Mouse (Mus musculus) forebrain, embryonic 15.5 days (tissue): ENCODE data around the gene Grm3. TPM values are rescaled to one million over a fixed set of nuclear protein-coding genes. Genes with fewer than 3 reads are reported as not detected.
A peak's percentile ranks its signal among the peaks of the same experiment; 100 is the strongest.

Source experiments
- ATAC-seq: fragments of 200-750 bp; cut with Nextera tagmentation; replicated peaks from 2 replicates; pipeline ENCODE4 v1.8.0; 2017; ENCODE audit warnings: mild to moderate bottlenecking, moderate TSS enrichment, moderate library complexity
- H3K27ac ChIP-seq: fragments of 300-500 bp; sonication (generic); replicated peaks from 2 replicates; pipeline ENCODE4 v1.5.1; 2015; ENCODE audit warnings: mild to moderate bottlenecking, inconsistent platforms
- H3K27me3 ChIP-seq: fragments of 300-500 bp; sonication (generic); 2 replicates; pipeline ENCODE4 v1.6.1; 2015; ENCODE audit warnings: inconsistent platforms
- H3K36me3 ChIP-seq: fragments of 300-500 bp; sonication (generic); 2 replicates; pipeline ENCODE4 v1.6.1; 2015; ENCODE audit warnings: mild to moderate bottlenecking, inconsistent platforms
- H3K4me1 ChIP-seq: fragments of 300-500 bp; sonication (generic); 2 replicates; pipeline ENCODE4 v1.6.1; 2015; ENCODE audit warnings: inconsistent platforms
- H3K4me2 ChIP-seq: fragments of 300-500 bp; sonication (generic); replicated peaks from 2 replicates; pipeline ENCODE4 v1.6.1; 2015; ENCODE audit warnings: mild to moderate bottlenecking, inconsistent platforms
- H3K4me3 ChIP-seq: fragments of 300-500 bp; sonication (generic); 2 replicates; pipeline ENCODE4 v1.5.1; 2015; ENCODE audit warnings: mild to moderate bottlenecking, inconsistent platforms
- H3K9ac ChIP-seq: fragments of 300-500 bp; sonication (generic); replicated peaks from 2 replicates; pipeline ENCODE4 v1.6.1; 2015; ENCODE audit warnings: mild to moderate bottlenecking, inconsistent platforms
- H3K9me3 ChIP-seq: fragments of 300-500 bp; sonication (generic); 2 replicates; pipeline ENCODE4 v1.6.1; 2016; ENCODE audit warnings: inconsistent platforms
- WGBS: fragments of 180-500 bp; shearing (Covaris S2); methylation state at CpG from one replicate; pipeline ENCODE4 v1.1.7; 2015; ENCODE audit warnings: mixed read lengths; 5-methylcytosine and 5-hydroxymethylcytosine counted together
- polyA plus RNA-seq: library from polyadenylated mRNA; unstranded; fragments of >200 nt; fragmentation: Nextera tagmentation; extraction: Ambion mirVana; gene quantifications from 2 replicates; pipeline ENCODE4 v1.2.1, GENCODE M21; 2015

Gene Grm3
- polyA plus RNA-seq, 1 experiment from 2014 or later, result 19.2 TPM

- H3K36me3 ChIP-seq, result no peaks in the 10 kb centered on the region
- no peak overlapping the region for H3K9ac ChIP-seq
- peaks cover 12% of the 10 kb centered on the region for H3K4me1 ChIP-seq
- H3K4me3 ChIP-seq, result no peak overlapping the region
- H3K27me3 ChIP-seq, result no peaks in the 10 kb centered on the region
- WGBS, result 92% methylated on average over 3 of the region's 3 CpGs
- no peaks in the 10 kb centered on the region for H3K9me3 ChIP-seq
- no peak overlapping the region for H3K27ac ChIP-seq
- no peak overlapping the region for H3K4me2 ChIP-seq
- no peak for ATAC-seq
Measured at GRCm38 (mm10) chr5:9621417-9622067, 103.4 kb downstream of the Grm3 start.

- H3K27ac ChIP-seq, result no peak overlapping the region
- H3K4me2 ChIP-seq, result no peak overlapping the region
- ATAC-seq, result no peak
- no peak overlapping the region for H3K9ac ChIP-seq
- H3K4me3 ChIP-seq, result no peak overlapping the region
- no peaks in the 10 kb centered on the region for H3K36me3 ChIP-seq
- H3K27me3 ChIP-seq, result no peaks in the 10 kb centered on the region
- H3K4me1 ChIP-seq, result no peaks in the 10 kb centered on the region
- no peaks in the 10 kb centered on the region for H3K9me3 ChIP-seq
- WGBS, result 86% methylated on average over 2 of the region's 2 CpGs
Measured at GRCm38 (mm10) chr5:9579021-9579420, 145.9 kb downstream of the Grm3 start.

DNA sequence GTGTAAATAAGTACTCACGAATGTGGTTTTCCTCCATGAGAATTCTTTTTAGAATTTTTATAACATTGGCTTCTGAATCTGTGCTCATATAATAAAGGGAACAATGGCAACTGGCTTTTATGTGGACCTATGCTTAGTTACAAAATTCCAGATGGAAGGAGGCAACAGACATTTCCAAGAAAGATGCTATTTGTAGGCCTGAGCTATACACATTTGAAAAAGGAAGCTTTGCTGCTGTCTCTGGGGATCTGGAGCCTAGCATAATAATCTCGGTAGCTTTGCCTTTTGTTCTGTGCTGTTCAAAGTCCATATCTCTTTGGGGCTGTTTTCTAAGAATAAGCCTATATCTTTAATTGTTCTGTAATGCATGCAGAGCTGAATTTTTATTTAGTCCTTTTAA is 146.4 kb downstream of the Grm3 start:
- Histone ChIP-seq H3K4me1 (no peaks in the 10 kb centered on the region), H3K9ac (no peak overlapping the region), H3K27ac (no peak overlapping the region), H3K4me2 (no peak overlapping the region), H3K4me3 (no peak overlapping the region), H3K36me3 (no peaks in the 10 kb centered on the region), H3K27me3 (no peaks in the 10 kb centered on the region), H3K9me3 (no peaks in the 10 kb centered on the region)
- WGBS, result 80% methylated on average over 2 of the region's 2 CpGs
- ATAC-seq, result no peak

GRCm38 (mm10) chr5:9570946-9571345 is 154.0 kb downstream of the Grm3 start:
- 54% methylated on average over 6 of the region's 6 CpGs for WGBS
- no peak overlapping the region for H3K9ac ChIP-seq
- ATAC-seq, result peak; percentile 69
- no peaks in the 10 kb centered on the region for H3K36me3 ChIP-seq
- no peak overlapping the region for H3K4me2 ChIP-seq
- H3K9me3 ChIP-seq, result no peaks in the 10 kb centered on the region
- no peak overlapping the region for H3K4me3 ChIP-seq
- H3K27me3 ChIP-seq, result no peaks in the 10 kb centered on the region
- no peaks in the 10 kb centered on the region for H3K4me1 ChIP-seq
- H3K27ac ChIP-seq, result no peak overlapping the region

- no peak overlapping the region for H3K27ac ChIP-seq
- H3K4me1 ChIP-seq, result no peaks in the 10 kb centered on the region
- WGBS, result 34% methylated on average over 3 of the region's 3 CpGs
- H3K36me3 ChIP-seq, result no peaks in the 10 kb centered on the region
- H3K9me3 ChIP-seq, result no peaks in the 10 kb centered on the region
- ATAC-seq, result peak; percentile 67
- no peak overlapping the region for H3K4me2 ChIP-seq
- no peaks in the 10 kb centered on the region for H3K27me3 ChIP-seq
- no peak overlapping the region for H3K9ac ChIP-seq
- H3K4me3 ChIP-seq, result no peak overlapping the region
Measured at GRCm38 (mm10) chr5:9557706-9558105, 167.3 kb downstream of the Grm3 start.

DNA sequence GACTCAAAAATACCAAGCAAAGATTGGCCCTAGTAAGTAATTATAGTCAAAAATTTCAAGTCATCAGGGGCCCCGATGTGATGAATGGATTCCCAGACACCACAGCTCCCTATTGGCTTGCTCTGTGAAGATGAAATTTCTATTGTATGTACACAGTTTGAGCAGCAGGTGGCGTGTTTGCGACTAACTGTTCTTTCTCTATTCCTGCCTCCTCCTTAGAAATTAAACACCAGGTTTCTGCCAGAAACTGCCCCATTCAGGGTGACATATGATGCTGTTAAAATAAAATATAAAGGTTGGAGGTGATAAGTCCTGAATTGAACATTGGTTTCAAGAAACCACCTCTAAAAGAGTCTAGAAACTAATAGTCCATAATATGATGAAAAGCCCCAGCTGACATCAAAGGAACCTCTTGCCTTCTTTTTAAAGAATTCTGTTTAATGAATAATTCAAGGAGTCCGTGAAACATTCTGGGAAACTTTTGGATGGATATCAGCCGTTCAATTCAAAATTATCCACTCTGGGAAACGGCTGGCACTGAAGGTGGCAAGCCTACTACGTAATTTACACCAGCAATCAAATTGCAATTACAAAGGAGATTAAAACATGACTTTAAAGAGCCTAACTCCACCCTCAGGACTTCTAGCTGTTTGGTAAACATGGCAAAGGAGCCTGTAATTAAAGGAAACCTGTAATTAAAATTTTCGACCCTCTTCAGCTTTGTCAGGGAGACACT is 184.0 kb downstream of the Grm3 start:
- Histone ChIP-seq H3K36me3 (no peaks in the 10 kb centered on the region), H3K4me1 (peaks cover 6% of the 10 kb centered on the region; the same call in 1 of the 2 replicates), H3K4me3 (no peak overlapping the region), H3K9ac (no peak overlapping the region), H3K4me2 (no peak overlapping the region), H3K9me3 (no peaks in the 10 kb centered on the region), H3K27me3 (no peaks in the 10 kb centered on the region), H3K27ac (no peak overlapping the region)
- 8% methylated on average over 8 of the region's 8 CpGs for WGBS
- peak; percentile 81 for ATAC-seq

DNA sequence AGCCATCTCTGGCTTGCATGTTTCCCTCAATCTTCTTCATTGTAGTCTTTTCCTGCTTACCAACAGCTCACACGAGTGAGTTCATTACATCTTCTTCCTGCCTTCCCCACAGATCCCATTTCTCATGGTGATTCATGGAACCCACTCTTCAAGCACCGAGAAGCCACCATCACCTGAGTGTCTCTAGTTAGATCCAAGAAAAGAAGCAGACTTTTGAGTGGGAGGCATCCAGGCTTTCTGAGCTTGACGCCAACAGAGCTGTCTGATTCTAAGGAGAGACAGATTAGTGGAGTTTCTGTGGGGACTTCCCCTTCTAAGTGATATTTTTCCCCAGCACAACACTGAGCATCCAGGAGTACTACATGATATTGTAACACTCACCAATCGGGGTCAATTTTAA is 199.5 kb downstream of the Grm3 start:
- no peak overlapping the region for H3K9ac ChIP-seq
- no peaks in the 10 kb centered on the region for H3K9me3 ChIP-seq
- WGBS, result 89% methylated on average over 4 of the region's 4 CpGs
- no peak for ATAC-seq
- no peak overlapping the region for H3K4me2 ChIP-seq
- no peak overlapping the region for H3K27ac ChIP-seq
- no peaks in the 10 kb centered on the region for H3K27me3 ChIP-seq
- H3K36me3 ChIP-seq, result no peaks in the 10 kb centered on the region
- H3K4me3 ChIP-seq, result no peak overlapping the region
- no peaks in the 10 kb centered on the region for H3K4me1 ChIP-seq

DNA sequence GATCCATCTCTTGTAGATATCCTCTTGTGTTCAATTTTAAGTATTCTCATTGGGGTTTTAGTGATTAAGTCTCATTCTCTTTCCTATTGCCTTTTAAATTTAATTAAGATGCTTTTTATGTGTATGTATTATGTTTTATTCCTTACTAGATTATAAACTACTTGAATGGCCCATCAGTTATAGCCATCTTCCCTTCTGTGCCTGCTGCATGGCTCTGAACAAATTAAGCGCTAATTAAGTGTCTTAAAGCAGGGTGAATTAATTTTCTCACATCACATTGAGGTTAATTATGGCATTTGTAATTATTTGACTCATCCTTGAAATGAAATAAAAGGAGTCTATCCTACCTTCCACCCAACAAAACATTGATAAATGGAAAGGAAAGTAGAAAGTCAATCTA is 213.9 kb downstream of the Grm3 start:
- 98% methylated on average over 1 of the region's 1 CpGs for WGBS
- no peaks in the 10 kb centered on the region for H3K27me3 ChIP-seq
- H3K9ac ChIP-seq, result no peak overlapping the region
- no peaks in the 10 kb centered on the region for H3K4me1 ChIP-seq
- no peak overlapping the region for H3K27ac ChIP-seq
- ATAC-seq, result no peak
- H3K9me3 ChIP-seq, result no peaks in the 10 kb centered on the region
- no peak overlapping the region for H3K4me2 ChIP-seq
- H3K4me3 ChIP-seq, result no peak overlapping the region
- no peaks in the 10 kb centered on the region for H3K36me3 ChIP-seq

GRCm38 (mm10) chr5:9497235-9497634 is 227.7 kb downstream of the Grm3 start:
- no peaks in the 10 kb centered on the region for H3K27me3 ChIP-seq
- no peak overlapping the region for H3K27ac ChIP-seq
- H3K9ac ChIP-seq, result no peak overlapping the region
- no peak for ATAC-seq
- H3K4me2 ChIP-seq, result no peak overlapping the region
- WGBS, result 65% methylated on average over 4 of the region's 4 CpGs
- H3K36me3 ChIP-seq, result no peaks in the 10 kb centered on the region
- no peak overlapping the region for H3K4me3 ChIP-seq
- H3K4me1 ChIP-seq, result no peaks in the 10 kb centered on the region
- H3K9me3 ChIP-seq, result no peaks in the 10 kb centered on the region

- ATAC-seq, result no peak
- WGBS, result 23% methylated on average over 5 of the region's 5 CpGs
- Histone ChIP-seq H3K4me1 (no peaks in the 10 kb centered on the region), H3K4me2 (no peak overlapping the region), H3K9ac (no peak overlapping the region), H3K4me3 (no peak overlapping the region), H3K27me3 (no peaks in the 10 kb centered on the region), H3K9me3 (no peaks in the 10 kb centered on the region), H3K36me3 (no peaks in the 10 kb centered on the region), H3K27ac (no peak overlapping the region)
Measured at GRCm38 (mm10) chr5:9495456-9495855, 229.5 kb downstream of the Grm3 start.

DNA sequence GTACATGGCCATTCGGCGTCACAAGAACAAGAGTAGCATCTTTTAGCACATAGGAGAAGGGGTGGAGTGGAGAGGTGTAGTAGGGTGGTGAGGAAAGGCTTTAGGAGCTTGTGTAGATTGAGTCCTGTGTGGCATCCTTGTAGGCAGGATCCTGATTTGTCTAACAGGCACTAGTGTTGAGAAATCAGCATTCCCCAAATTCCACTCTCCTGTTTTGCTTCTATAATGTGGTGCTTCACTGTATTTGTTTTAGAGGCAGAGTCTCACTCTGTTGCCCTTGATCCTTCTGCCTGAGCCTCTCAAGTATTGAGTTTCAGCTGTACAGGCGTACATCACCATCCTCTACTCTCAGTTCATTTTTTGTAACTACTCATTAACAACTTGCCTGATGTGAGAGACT is 247.4 kb downstream of the Grm3 start:
- WGBS, result 93% methylated on average over 3 of the region's 3 CpGs

GRCm38 (mm10) chr5:9453298-9453697 is 271.7 kb downstream of the Grm3 start:
- no peak for ATAC-seq

More for the DNA sequence above, 247.4 kb downstream of the Grm3 start:
- no peaks in the 10 kb centered on the region for H3K36me3 ChIP-seq
- H3K4me3 ChIP-seq, result no peak overlapping the region
- ATAC-seq, result no peak
- no peaks in the 10 kb centered on the region for H3K27me3 ChIP-seq
- no peak overlapping the region for H3K27ac ChIP-seq
- no peaks in the 10 kb centered on the region for H3K4me1 ChIP-seq
- H3K4me2 ChIP-seq, result no peak overlapping the region
- H3K9me3 ChIP-seq, result no peaks in the 10 kb centered on the region
- H3K9ac ChIP-seq, result no peak overlapping the region

GRCm38 (mm10) chr5:9449570-9449969 is 275.4 kb downstream of the Grm3 start:
- H3K4me3 ChIP-seq, result no peak overlapping the region
- H3K36me3 ChIP-seq, result no peaks in the 10 kb centered on the region
- H3K4me1 ChIP-seq, result no peaks in the 10 kb centered on the region
- no peak overlapping the region for H3K27ac ChIP-seq
- no peaks in the 10 kb centered on the region for H3K27me3 ChIP-seq
- no peak for ATAC-seq
- no peak overlapping the region for H3K9ac ChIP-seq
- no peak overlapping the region for H3K4me2 ChIP-seq
- H3K9me3 ChIP-seq, result no peaks in the 10 kb centered on the region
- WGBS, result 63% methylated on average over 5 of the region's 5 CpGs

More at GRCm38 (mm10) chr5:9453298-9453697, 271.7 kb downstream of the Grm3 start:
- no peaks in the 10 kb centered on the region for H3K4me1 ChIP-seq
- H3K4me3 ChIP-seq, result no peak overlapping the region
- H3K9me3 ChIP-seq, result no peaks in the 10 kb centered on the region
- 92% methylated on average over 2 of the region's 2 CpGs for WGBS
- no peaks in the 10 kb centered on the region for H3K36me3 ChIP-seq
- H3K27ac ChIP-seq, result no peak overlapping the region
- no peaks in the 10 kb centered on the region for H3K27me3 ChIP-seq
- H3K9ac ChIP-seq, result no peak overlapping the region
- no peak overlapping the region for H3K4me2 ChIP-seq
